Mouse (Mus musculus) lung, postnatal 0 days (tissue): ENCODE results near the gene Soga1.

Experiments
- CTCF ChIP-seq: IDR thresholded peaks from 2 replicates; pipeline ENCODE4 v1.5.1; 2016; ENCODE audit warnings: antibody characterized with exemption, mild to moderate bottlenecking
- EP300 ChIP-seq: IDR thresholded peaks from 2 replicates; pipeline ENCODE4 v1.6.1; 2016; ENCODE audit warnings: antibody characterized with exemption, mild to moderate bottlenecking, control low read depth

DNA sequence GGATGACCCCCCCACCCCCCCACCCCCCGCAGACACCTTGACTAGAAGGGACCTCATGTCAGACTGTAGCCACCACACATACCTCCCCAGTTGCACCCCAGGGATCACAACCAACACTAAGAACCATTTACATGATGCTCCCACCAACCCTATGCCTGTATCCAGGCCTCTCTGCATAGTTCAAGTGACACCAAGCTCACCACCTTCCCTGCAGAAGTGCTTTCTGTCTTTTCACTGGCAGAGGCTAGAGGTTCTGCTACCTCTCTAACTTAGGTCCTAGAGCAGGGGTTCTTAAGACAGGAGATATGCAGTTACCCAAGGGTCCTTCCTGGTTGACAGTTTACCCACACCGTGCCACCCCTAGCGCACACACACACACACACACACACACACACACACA is 3.8 kb downstream of the Soga1 start:
- TF ChIP-seq CTCF (no peak), EP300 (no peak)
